Mouse (Mus musculus) erythroblast, embryonic 14.5 days (primary cell): ENCODE data around the gene Mark4.

Experiments
- GATA1 ChIP-seq: IDR thresholded peaks from 2 replicates; pipeline ENCODE4 v1.6.1; 2012; ENCODE audit warnings: low read length, inconsistent platforms, mixed read lengths
- TAL1 ChIP-seq: IDR thresholded peaks from 3 replicates; pipeline ENCODE4 v1.6.1; 2012; ENCODE audit warnings: low read length, inconsistent platforms, mixed read lengths

- TF ChIP-seq TAL1 = no peak
- TF ChIP-seq GATA1 = no peak
These were observed 13.8 kb downstream of the Mark4 start for GRCm38 (mm10) chr7:19444801-19445200.
